Mouse (Mus musculus) stomach, postnatal 0 days (tissue): ENCODE results near the gene Wwox.

Experiments
- CTCF ChIP-seq: IDR thresholded peaks from 2 replicates; pipeline ENCODE4 v1.5.1; 2016; ENCODE audit warnings: antibody characterized with exemption, low read depth, mild to moderate bottlenecking, moderate library complexity
- EP300 ChIP-seq: optimal IDR thresholded peaks from 2 replicates; pipeline ENCODE3; 2016; ENCODE audit warnings: antibody characterized with exemption

DNA sequence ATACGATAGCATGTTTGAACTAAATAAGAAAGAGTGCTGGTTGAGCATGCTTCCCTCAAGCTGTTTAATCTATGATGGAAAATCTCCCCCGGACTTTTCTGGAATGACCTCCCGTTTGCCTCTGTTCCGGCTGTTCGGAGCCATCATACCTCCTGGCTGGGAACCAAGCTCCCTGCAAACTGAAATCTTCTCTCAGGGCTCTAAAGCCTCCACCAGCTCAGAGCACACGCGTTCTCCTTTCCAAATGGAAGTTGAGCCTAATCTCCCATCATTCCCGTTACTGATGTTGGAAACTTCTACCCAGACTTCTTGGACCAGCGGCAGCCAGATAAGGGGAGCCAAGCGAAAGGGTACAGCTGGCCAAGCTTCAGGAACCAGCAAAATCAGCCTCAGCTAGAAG is 37.5 kb downstream of the Wwox start:
- TF ChIP-seq EP300 (no peak), CTCF (no peak)
